Comparison of ENCODE assay signal across 1 mouse cellular context in the genomic region with DNA sequence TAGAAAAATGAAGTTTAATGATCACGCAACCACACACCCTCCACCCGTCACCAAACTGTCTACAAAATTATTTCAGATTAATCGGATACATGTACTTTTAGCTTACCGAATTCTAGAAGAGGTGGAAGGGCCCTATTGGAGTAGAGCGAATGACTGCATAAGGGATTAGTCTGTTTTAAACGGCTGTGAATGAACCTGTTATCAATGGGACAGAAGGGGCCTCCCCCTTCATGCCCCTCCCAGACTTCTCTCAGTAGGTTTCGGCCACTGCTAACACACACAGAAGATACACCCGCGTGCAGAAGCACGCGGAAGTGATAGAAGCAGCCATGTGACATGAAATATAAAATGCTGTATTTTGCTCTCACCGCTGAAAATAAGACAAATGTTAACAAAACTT.
TF ChIP-seq lines count a peak whose summit lies in the region.

A gene (minus strand): TSS at position 150 of the 400 bp plus-strand sequence.

TF ChIP-seq in CH12.LX, 34 proteins besides CTCF, POLR2A, EP300 and RAD21 (continued from another document):
- TF ChIP-seq NELFE (IDR thresholded peaks at IDR 0.05; ENCODE audit: low read depth, low read length) (peak; percentile 67), TBP (conservative IDR thresholded peaks at IDR 0.05; ENCODE audit: low read depth, low read length) (peak; percentile 87), TCF12 (IDR thresholded peaks at IDR 0.05; ENCODE audit: low read depth, low read length) (peak; percentile 32; the same call in 1 of the 2 replicates), MAFK (IDR thresholded peaks at IDR 0.05; ENCODE audit: insufficient replicate concordance, low read length) (no peak), E2F4 (IDR thresholded peaks at IDR 0.05; ENCODE audit: insufficient replicate concordance, low read depth, low read length) (no peak), CHD1 (IDR thresholded peaks at IDR 0.05; ENCODE audit: low read depth, low read length) (no peak), USF2 (conservative IDR thresholded peaks at IDR 0.05; ENCODE audit: low read depth, low read length) (peak; percentile 38; the same call in 1 of the 2 replicates), PAX5 (IDR thresholded peaks at IDR 0.05; ENCODE audit: low read length) (no peak), JUND (conservative IDR thresholded peaks at IDR 0.05; ENCODE audit: low read depth, low read length) (no peak), BHLHE40 (IDR thresholded peaks at IDR 0.05; ENCODE audit: low read depth, low read length) (peak; percentile 87), MYC (IDR thresholded peaks at IDR 0.05; ENCODE audit: low read depth, low read length) (peak; percentile 99), POLR2AphosphoS2 (IDR thresholded peaks at IDR 0.05; ENCODE audit: low read depth, low read length) (0 out of 2 replicates have a peak, but pooled peaks have one; percentile 34), KAT2A (IDR thresholded peaks at IDR 0.05; ENCODE audit: insufficient replicate concordance, low read length) (no peak), ETS1 (conservative IDR thresholded peaks at IDR 0.05; ENCODE audit: low read depth, low read length) (0 out of 2 replicates have a peak, but pooled peaks have one; percentile 35), NRF1 (IDR thresholded peaks at IDR 0.05; ENCODE audit: low read depth, low read length) (no peak; the same call in 1 of the 2 replicates), JUN (IDR thresholded peaks at IDR 0.05; ENCODE audit: insufficient read depth, low read depth, low read length) (peak; percentile 20; the same call in 1 of the 2 replicates), MXI1 (IDR thresholded peaks at IDR 0.05; ENCODE audit: low read depth, low read length) (peak; percentile 95), ZNF384 (IDR thresholded peaks at IDR 0.05; ENCODE audit: low read depth, low read length) (no peak; the same call in 1 of the 2 replicates), MAX (IDR thresholded peaks at IDR 0.05; ENCODE audit: low read length) (peak; percentile 96), ZKSCAN1 (IDR thresholded peaks at IDR 0.05; ENCODE audit: borderline replicate concordance, low read depth, low read length) (no peak), USF1 (IDR thresholded peaks at IDR 0.05; ENCODE audit: low read depth, low read length) (peak; percentile 59)
